In the genomic region with DNA sequence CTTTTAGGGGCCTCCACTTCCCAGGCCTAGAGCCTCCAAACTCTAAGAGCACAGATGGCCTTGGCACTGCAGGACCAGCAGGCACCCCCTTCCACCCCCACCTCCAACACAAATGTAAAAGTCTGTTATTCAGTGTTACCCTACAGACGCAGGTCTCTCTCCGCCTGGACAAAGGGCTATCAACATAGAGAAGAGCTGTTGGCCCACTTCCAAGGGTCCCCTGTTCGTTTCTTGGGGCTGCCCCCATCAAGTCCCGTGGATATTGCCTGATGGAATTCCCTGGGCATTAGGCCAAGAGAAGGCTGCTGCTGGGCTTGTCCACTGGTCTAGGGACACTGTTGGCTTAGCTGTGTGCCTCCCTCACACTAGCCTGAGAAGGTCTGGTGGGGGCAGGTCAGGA, we compare ENCODE assay signal across 8 mouse cellular contexts. TPM values are rescaled to one million over a fixed set of nuclear protein-coding genes. Genes with fewer than 3 reads are reported as not detected.
DNase-seq lines count a peak whose midpoint lies in the region; ATAC-seq and TF ChIP-seq lines count a peak whose summit lies in the region.

No protein-coding gene starts in this region.

- TF ChIP-seq CTCF in midbrain, postnatal 0 days (IDR thresholded peaks at IDR 0.05) = no peak

- H3K36me3 ChIP-seq in neural tube, embryonic 11.5 days (ENCODE audit: control insufficient read depth, insufficient read depth, low read length) = no peaks in the 10 kb centered on the region
- no peaks in the 10 kb centered on the region for H3K36me3 ChIP-seq in embryonic facial prominence, embryonic 14.5 days (ENCODE audit: control insufficient read depth, insufficient read depth, low read length)
- H3K36me3 ChIP-seq in limb, embryonic 11.5 days (ENCODE audit: control insufficient read depth, insufficient read depth, low read length) = no peaks in the 10 kb centered on the region
- no peaks in the 10 kb centered on the region for H3K36me3 ChIP-seq in midbrain, postnatal 0 days (ENCODE audit: insufficient read depth, low read length)

- no peak for ATAC-seq in neural tube, embryonic 11.5 days (ENCODE audit: insufficient read depth, low FRiP score, low TSS enrichment)
- no peak for ATAC-seq in embryonic facial prominence, embryonic 14.5 days (ENCODE audit: low read depth)
- no peak for ATAC-seq in limb, embryonic 11.5 days (ENCODE audit: insufficient number of reproducible peaks, low FRiP score, low TSS enrichment, low read depth)
- ATAC-seq in midbrain, postnatal 0 days (ENCODE audit: low FRiP score) = no peak
- no peak for ATAC-seq in frontal cortex, adult (ENCODE audit: low TSS enrichment)

- peak overlapping the region; percentile 60; the same call in 1 of the 2 replicates for H3K9ac ChIP-seq in neural tube, embryonic 11.5 days (ENCODE audit: low read length)
- peak overlapping the region; percentile 73 for H3K9ac ChIP-seq in embryonic facial prominence, embryonic 14.5 days (ENCODE audit: low read depth, low read length)
- no peak overlapping the region for H3K9ac ChIP-seq in limb, embryonic 11.5 days (ENCODE audit: low read length)
- H3K9ac ChIP-seq in midbrain, postnatal 0 days (replicated peaks; ENCODE audit: low read length, poor library complexity, severe bottlenecking) = peak overlapping the region; percentile 63; the same call in 1 of the 2 replicates

- no peaks in the 10 kb centered on the region for H3K9me3 ChIP-seq in neural tube, embryonic 11.5 days (ENCODE audit: control insufficient read depth, low read length)
- no peaks in the 10 kb centered on the region for H3K9me3 ChIP-seq in embryonic facial prominence, embryonic 14.5 days (ENCODE audit: control insufficient read depth, low read length)
- no peaks in the 10 kb centered on the region for H3K9me3 ChIP-seq in limb, embryonic 11.5 days (ENCODE audit: control insufficient read depth, low read length)
- H3K9me3 ChIP-seq in midbrain, postnatal 0 days (ENCODE audit: low read length) = no peaks in the 10 kb centered on the region

- H3K4me1 ChIP-seq in neural tube, embryonic 11.5 days (ENCODE audit: control insufficient read depth, insufficient read depth, low read length) = peaks cover 5% of the 10 kb centered on the region; the same call in 1 of the 2 replicates
- H3K4me1 ChIP-seq in embryonic facial prominence, embryonic 14.5 days (ENCODE audit: control insufficient read depth, insufficient read depth, low read length) = peaks cover 13% of the 10 kb centered on the region
- H3K4me1 ChIP-seq in limb, embryonic 11.5 days (ENCODE audit: control insufficient read depth, insufficient read depth, low read length) = peaks cover 7% of the 10 kb centered on the region; the same call in 1 of the 2 replicates
- H3K4me1 ChIP-seq in midbrain, postnatal 0 days (ENCODE audit: insufficient read depth, low read length) = peaks cover 15% of the 10 kb centered on the region

- WGBS in neural tube, embryonic 11.5 days = 45% methylated on average over 4 of the region's 4 CpGs
- 19% methylated on average over 4 of the region's 4 CpGs for WGBS in embryonic facial prominence, embryonic 14.5 days
- WGBS in limb, embryonic 11.5 days = 65% methylated on average over 4 of the region's 4 CpGs
- 13% methylated on average over 4 of the region's 4 CpGs for WGBS in midbrain, postnatal 0 days

- peak overlapping the region; percentile 74 for H3K4me2 ChIP-seq in neural tube, embryonic 11.5 days (ENCODE audit: low read depth)
- peak overlapping the region; percentile 77 for H3K4me2 ChIP-seq in embryonic facial prominence, embryonic 14.5 days (ENCODE audit: low read depth, low read length)
- peak overlapping the region; percentile 63 for H3K4me2 ChIP-seq in limb, embryonic 11.5 days (ENCODE audit: low read depth, severe bottlenecking)
- H3K4me2 ChIP-seq in midbrain, postnatal 0 days (ENCODE audit: low read depth, low read length, poor library complexity, severe bottlenecking) = peak overlapping the region; percentile 74

- peak overlapping the region; percentile 48 for H3K4me3 ChIP-seq in neural tube, embryonic 11.5 days (ENCODE audit: low read depth, low read length)
- H3K4me3 ChIP-seq in embryonic facial prominence, embryonic 14.5 days (ENCODE audit: low read depth, low read length) = peak overlapping the region; percentile 63
- H3K4me3 ChIP-seq in limb, embryonic 11.5 days (ENCODE audit: low read depth, low read length) = peak overlapping the region; percentile 40; the same call in 1 of the 2 replicates
- H3K4me3 ChIP-seq in midbrain, postnatal 0 days (ENCODE audit: low read depth, low read length) = peak overlapping the region; percentile 54

- H3K27ac ChIP-seq in neural tube, embryonic 11.5 days (ENCODE audit: low read depth, low read length) = no peak overlapping the region
- no peak overlapping the region for H3K27ac ChIP-seq in embryonic facial prominence, embryonic 14.5 days (replicated peaks; ENCODE audit: low read depth, low read length)
- no peak overlapping the region for H3K27ac ChIP-seq in limb, embryonic 11.5 days (replicated peaks; ENCODE audit: low read depth, low read length)
- H3K27ac ChIP-seq in midbrain, postnatal 0 days (ENCODE audit: low read depth, low read length) = no peak overlapping the region

- DNase-seq in neural tube, embryonic 11.5 days (ENCODE audit: low spot score) = no peak
- DNase-seq in neural tube, embryonic 10.5 days (ENCODE audit: extremely low spot score, low spot score) = no peak
- DNase-seq in embryonic facial prominence, embryonic 14.5 days (ENCODE audit: low spot score) = no peak
- DNase-seq in heart, postnatal 4 days = peak; percentile 64
- no peak for DNase-seq in limb, embryonic 11.5 days (ENCODE audit: low spot score)
- peak; percentile 77 for DNase-seq in midbrain, postnatal 0 days (ENCODE audit: low spot score)
- no peak for DNase-seq in left cerebral cortex, adult 9 months (ENCODE audit: low spot score in 2 of 2)

- peaks cover 4% of the 10 kb centered on the region; the same call in 1 of the 2 replicates for H3K27me3 ChIP-seq in neural tube, embryonic 11.5 days (ENCODE audit: control insufficient read depth, insufficient read depth, low read length)
- H3K27me3 ChIP-seq in embryonic facial prominence, embryonic 14.5 days (replicated peaks; ENCODE audit: control insufficient read depth, insufficient read depth, low read length) = no peaks in the 10 kb centered on the region
- no peaks in the 10 kb centered on the region for H3K27me3 ChIP-seq in limb, embryonic 11.5 days (ENCODE audit: control insufficient read depth, insufficient read depth, low read length)
- H3K27me3 ChIP-seq in midbrain, postnatal 0 days (ENCODE audit: insufficient read depth, low read length) = no peaks in the 10 kb centered on the region

RNA-seq across cellular contexts. Expression of gene Abat, which starts 1.0 kb away (rescaled TPM):
- polyA plus RNA-seq in neural tube, embryonic 11.5 days (2014; fragmentation: Nextera tagmentation; extraction: Ambion mirVana) = 48.8 and 60.3 TPM in 2 replicates
- polyA plus RNA-seq in embryonic facial prominence, embryonic 14.5 days (2014; fragmentation: Nextera tagmentation; extraction: Ambion mirVana) = 18.0 and 20.6 TPM in 2 replicates
- total RNA-seq in heart, postnatal 4 days (2021) = 1 to 10 TPM; 6.3 to 7.6 TPM
- 18.5 and 23.3 TPM in 2 replicates for polyA plus RNA-seq in limb, embryonic 11.5 days (2014; fragmentation: Nextera tagmentation; extraction: Ambion mirVana)
- 117 and 137 TPM in 2 replicates for total RNA-seq in midbrain, postnatal 0 days (2014; rRNA removed)
- 89.4 and 92.7 TPM in 2 replicates for polyA plus RNA-seq in midbrain, postnatal 0 days (2015; fragmentation: Nextera tagmentation; extraction: Ambion mirVana)

RNA-seq across cellular contexts. Expression of gene Mettl22, which starts 43.6 kb away (rescaled TPM):
- polyA plus RNA-seq in neural tube, embryonic 11.5 days (2014; fragmentation: Nextera tagmentation; extraction: Ambion mirVana) = 24.4 and 30.0 TPM in 2 replicates
- polyA plus RNA-seq in embryonic facial prominence, embryonic 14.5 days (2014; fragmentation: Nextera tagmentation; extraction: Ambion mirVana) = 27.2 and 28.6 TPM in 2 replicates
- 10 to 100 TPM; 30.3 to 34.3 TPM for total RNA-seq in heart, postnatal 4 days (2021)
- polyA plus RNA-seq in limb, embryonic 11.5 days (2014; fragmentation: Nextera tagmentation; extraction: Ambion mirVana) = 14.1 and 17.4 TPM in 2 replicates
- 37.4 and 61.9 TPM in 2 replicates for total RNA-seq in midbrain, postnatal 0 days (2014; rRNA removed)
- 80.0 and 88.7 TPM in 2 replicates for polyA plus RNA-seq in midbrain, postnatal 0 days (2015; fragmentation: Nextera tagmentation; extraction: Ambion mirVana)

Comparison
In these comparisons a context has a peak if more than half of its experiments do, and no peak if none do; other contexts are left out.
1. DNase-seq: peak in heart, postnatal 4 days (single experiment) and midbrain, postnatal 0 days (single experiment); none in neural tube, embryonic 11.5 days (single experiment), neural tube, embryonic 10.5 days (single experiment), embryonic facial prominence, embryonic 14.5 days (single experiment), limb, embryonic 11.5 days (single experiment) and left cerebral cortex, adult 9 months (0 of 2).
2. Peak in every context shown above with its lines, with median percentiles within 50 percentile points of each other: H3K4me2 ChIP-seq and H3K4me3 ChIP-seq.